Mouse (Mus musculus) forebrain, embryonic 16.5 days (tissue): ENCODE results near the gene Olfr1392. TPM values are rescaled to one million over a fixed set of nuclear protein-coding genes. Genes with fewer than 3 reads are reported as not detected.

Experiments
- ATAC-seq: fragments of 200-750 bp; cut with Nextera tagmentation; 2 replicates; pipeline ENCODE4 v1.8.0; 2017; ENCODE audit warnings: mild to moderate bottlenecking, moderate library complexity
- H3K27ac ChIP-seq: fragments of 300-500 bp; sonication (generic); 2 replicates; pipeline ENCODE4 v1.5.1; 2014; ENCODE audit warnings: low read length, control low read depth
- H3K27me3 ChIP-seq: fragments of 300-500 bp; sonication (generic); replicated peaks from 2 replicates; pipeline ENCODE4 v1.6.1; 2014; ENCODE audit warnings: low read length; ENCODE audit not compliant: control insufficient read depth, insufficient read depth
- H3K36me3 ChIP-seq: fragments of 300-500 bp; sonication (generic); 2 replicates; pipeline ENCODE4 v1.6.1; 2014; ENCODE audit not compliant: control insufficient read depth, insufficient read depth
- H3K4me1 ChIP-seq: fragments of 300-500 bp; sonication (generic); replicated peaks from 2 replicates; pipeline ENCODE4 v1.6.1; 2014; ENCODE audit warnings: low read length; ENCODE audit not compliant: control insufficient read depth, insufficient read depth
- H3K4me2 ChIP-seq: fragments of 300-500 bp; sonication (generic); 2 replicates; pipeline ENCODE4 v1.6.1; 2014; ENCODE audit warnings: mild to moderate bottlenecking, low read length, control low read depth
- H3K4me3 ChIP-seq: fragments of 300-500 bp; sonication (generic); replicated peaks from 2 replicates; pipeline ENCODE4 v1.5.1; 2014; ENCODE audit warnings: mild to moderate bottlenecking, low read length, control low read depth
- H3K9ac ChIP-seq: fragments of 300-500 bp; sonication (generic); replicated peaks from 2 replicates; pipeline ENCODE4 v1.6.1; 2014; ENCODE audit warnings: low read depth, low read length, control low read depth
- H3K9me3 ChIP-seq: fragments of 300-500 bp; sonication (generic); 2 replicates; pipeline ENCODE4 v1.6.1; 2016; ENCODE audit warnings: low read length; ENCODE audit not compliant: control insufficient read depth
- WGBS: fragments of 180-500 bp; shearing (Covaris S2); extraction: QIAGEN DNeasy Blood & Tissue Kit; methylation state at CpG from one replicate; pipeline ENCODE4 v1.1.7; 2014; 5-methylcytosine and 5-hydroxymethylcytosine counted together
- polyA plus RNA-seq: library from polyadenylated mRNA; unstranded; fragments of >200 nt; fragmentation: Nextera tagmentation; extraction: Ambion mirVana; gene quantifications from 2 replicates; pipeline ENCODE4 v1.2.1, GENCODE M21; 2015

Olfr1392 gene
- polyA plus RNA-seq, 1 experiment from 2014 or later, result not detected

DNA sequence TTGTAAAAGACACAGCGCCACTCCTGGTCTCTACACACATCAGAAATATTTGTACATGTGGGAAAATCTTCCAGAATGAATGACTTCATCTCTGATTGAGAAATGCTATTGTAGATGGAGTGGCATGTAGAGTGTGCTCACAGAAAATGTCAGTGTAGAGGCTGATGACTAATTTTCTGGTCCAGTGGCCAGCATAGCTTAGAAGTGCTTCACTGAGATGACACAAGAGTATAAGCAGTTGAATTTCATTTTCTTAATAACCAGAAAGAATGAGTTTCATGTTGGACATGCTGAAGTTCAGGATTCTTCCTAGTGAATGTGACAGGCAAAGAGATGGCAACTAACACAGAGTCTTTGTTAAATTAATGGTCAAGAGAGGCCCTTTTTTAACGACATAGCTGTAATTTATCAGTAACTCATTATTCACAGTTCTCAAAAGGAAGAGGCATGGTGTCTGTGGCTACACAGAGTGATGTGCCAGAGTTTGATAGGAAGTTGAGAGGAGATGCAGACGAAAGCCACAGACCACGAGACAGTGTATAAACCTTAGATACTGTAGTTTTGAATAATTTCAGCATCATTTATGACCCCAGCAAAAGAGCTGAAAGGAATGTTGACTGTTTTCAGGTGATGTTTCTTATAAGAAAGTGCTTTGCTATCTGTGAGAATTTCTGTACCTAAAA lies 52.2 kb downstream of the Olfr1392 start:
- H3K4me3 ChIP-seq, result no peak overlapping the region
- no peak overlapping the region for H3K9ac ChIP-seq
- H3K4me2 ChIP-seq, result no peak overlapping the region
- H3K27ac ChIP-seq, result no peak overlapping the region
- WGBS, result 59% methylated on average over 4 of the region's 4 CpGs
- H3K9me3 ChIP-seq, result no peaks in the 10 kb centered on the region
- no peak for ATAC-seq
- H3K27me3 ChIP-seq, result no peaks in the 10 kb centered on the region
- H3K36me3 ChIP-seq, result no peaks in the 10 kb centered on the region
- H3K4me1 ChIP-seq, result no peaks in the 10 kb centered on the region

Other genes with a start within 250 kb of the Olfr1392 start
- 0.34 and 0.53 TPM in 2 replicates for gene 9930111J21Rik2, start 234.0 kb upstream of the Olfr1392 start, polyA plus RNA-seq
- gene Tgtp2, start 221.1 kb upstream of the Olfr1392 start, polyA plus RNA-seq, result not detected in 2 replicates
- gene Ifi47, start 208.7 kb upstream of the Olfr1392 start, polyA plus RNA-seq, result 0.56 and 0.81 TPM in 2 replicates
- not detected in 2 replicates for gene Olfr1396, start 170.4 kb upstream of the Olfr1392 start, polyA plus RNA-seq
- gene Olfr1395, start 143.0 kb upstream of the Olfr1392 start, polyA plus RNA-seq, result not detected in 2 replicates
- not detected in 2 replicates for gene Olfr1394, start 130.9 kb upstream of the Olfr1392 start, polyA plus RNA-seq
- not detected in 2 replicates for gene Btnl9, start 98.1 kb upstream of the Olfr1392 start, polyA plus RNA-seq
- gene Zfp62, start 82.0 kb upstream of the Olfr1392 start, polyA plus RNA-seq, result 59.1 and 64.9 TPM in 2 replicates
- gene Mgat1, start 41.1 kb upstream of the Olfr1392 start, polyA plus RNA-seq, result 28.0 and 31.8 TPM in 2 replicates
- gene Olfr1393, start 7.0 kb upstream of the Olfr1392 start, polyA plus RNA-seq, result not detected in 2 replicates
- not detected in 2 replicates for gene Olfr10, start 19.5 kb downstream of the Olfr1392 start, polyA plus RNA-seq
- gene Olfr1391, start 37.5 kb downstream of the Olfr1392 start, polyA plus RNA-seq, result not detected in 2 replicates
- not detected in 2 replicates for gene Olfr1390, start 49.9 kb downstream of the Olfr1392 start, polyA plus RNA-seq
- not detected in 2 replicates for gene Olfr1389, start 137.8 kb downstream of the Olfr1392 start, polyA plus RNA-seq
- gene Olfr1388, start 151.3 kb downstream of the Olfr1392 start, polyA plus RNA-seq, result not detected in 2 replicates
- not detected in 2 replicates for gene Olfr1387, start 170.1 kb downstream of the Olfr1392 start, polyA plus RNA-seq
- gene Olfr1386, start 179.8 kb downstream of the Olfr1392 start, polyA plus RNA-seq, result not detected in 2 replicates
- not detected in 2 replicates for gene Olfr1385, start 203.8 kb downstream of the Olfr1392 start, polyA plus RNA-seq
- gene Olfr1384, start 221.4 kb downstream of the Olfr1392 start, polyA plus RNA-seq, result not detected in 2 replicates
- not detected in 2 replicates for gene Olfr1383, start 234.4 kb downstream of the Olfr1392 start, polyA plus RNA-seq
- not detected in 2 replicates for gene Olfr1382, start 243.0 kb downstream of the Olfr1392 start, polyA plus RNA-seq